Mouse (Mus musculus) gastrocnemius, adult 2 months (tissue): ENCODE measurements around the gene Vps16. TPM values are rescaled to one million over a fixed set of nuclear protein-coding genes. Genes with fewer than 3 reads are reported as not detected.

Source experiments
- DNase-seq: peaks from one replicate; pipeline ENCODE4 v3.0.0; 2022
- H3K27ac ChIP-seq: fragments of 200-600 bp; 2 replicates; pipeline ENCODE4 v1.8.1; 2022; ENCODE audit warnings: mild to moderate bottlenecking
- H3K4me3 ChIP-seq: fragments of 200-600 bp; 2 replicates; pipeline ENCODE4 v1.8.1; 2022; ENCODE audit warnings: mild to moderate bottlenecking, moderate library complexity
- CTCF ChIP-seq: fragments of 200-600 bp; IDR thresholded peaks from 2 replicates; pipeline ENCODE4 v1.8.1; 2022; ENCODE audit warnings: antibody characterized with exemption, mild to moderate bottlenecking, moderate library complexity
- intact Hi-C: fragments of 180-260 bp; cut with DNase I; formaldehyde crosslinking; loops from one replicate; pipeline ENCODE4 v1.15.1; 2025
- total RNA-seq, 2 experiments: library from RNA; stranded (reverse); gene quantifications; 2 replicates each; pipeline ENCODE4 v1.2.3; 2021

The Vps16 gene
- total RNA-seq, 2 experiments from 2014 or later, result 15.7 to 19.1 TPM

DNA sequence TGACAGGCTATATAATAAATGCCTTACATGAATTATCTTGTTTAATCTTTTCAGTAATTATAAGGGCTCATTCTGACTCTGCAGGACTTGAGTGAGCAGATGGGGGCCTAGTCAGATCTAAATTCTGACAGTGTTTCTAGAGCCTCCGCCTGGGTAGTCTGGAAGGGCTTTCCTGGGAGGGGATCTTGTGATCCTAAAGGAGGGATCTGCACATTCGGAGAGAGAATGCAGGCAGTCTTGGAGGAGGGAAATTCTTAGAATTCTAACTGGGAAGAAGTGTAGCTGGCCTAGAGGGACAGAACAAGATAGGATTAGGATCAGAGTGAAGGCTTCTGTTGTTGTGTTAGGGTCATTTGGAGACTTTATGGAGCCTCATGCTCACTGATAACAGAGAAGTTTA lies 28.1 kb downstream of the Vps16 start:
- no peak overlapping the region for H3K27ac ChIP-seq
- DNase-seq, result no peak
- TF ChIP-seq CTCF, result no peak
- no peak overlapping the region for H3K4me3 ChIP-seq
- intact Hi-C loops, result no loop called here

DNA sequence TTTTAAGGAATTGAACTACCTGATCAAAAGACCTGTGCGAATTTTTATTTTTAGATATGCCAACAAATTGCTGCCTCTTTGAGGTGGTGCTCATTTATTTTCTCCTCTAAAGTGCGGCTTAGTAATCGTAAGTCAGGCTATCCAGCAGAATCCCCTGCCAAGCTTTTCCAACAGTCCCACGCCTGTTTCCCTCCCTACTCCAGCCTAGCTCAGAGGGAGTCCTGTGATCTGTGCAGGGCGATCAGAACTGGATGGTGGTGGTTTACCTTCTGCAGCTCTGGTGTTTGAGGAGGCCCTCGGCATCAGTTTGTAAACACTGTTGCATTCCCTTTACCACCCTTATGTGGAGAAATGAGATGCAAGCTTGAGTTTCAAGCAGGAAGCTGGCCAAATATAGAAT lies 29.3 kb downstream of the Vps16 start:
- no peak for TF ChIP-seq CTCF
- peak overlapping the region; percentile 6; the same call in 1 of the 2 replicates for H3K27ac ChIP-seq
- intact Hi-C loops, result no loop called here
- H3K4me3 ChIP-seq, result no peak overlapping the region
- DNase-seq, result no peak

DNA sequence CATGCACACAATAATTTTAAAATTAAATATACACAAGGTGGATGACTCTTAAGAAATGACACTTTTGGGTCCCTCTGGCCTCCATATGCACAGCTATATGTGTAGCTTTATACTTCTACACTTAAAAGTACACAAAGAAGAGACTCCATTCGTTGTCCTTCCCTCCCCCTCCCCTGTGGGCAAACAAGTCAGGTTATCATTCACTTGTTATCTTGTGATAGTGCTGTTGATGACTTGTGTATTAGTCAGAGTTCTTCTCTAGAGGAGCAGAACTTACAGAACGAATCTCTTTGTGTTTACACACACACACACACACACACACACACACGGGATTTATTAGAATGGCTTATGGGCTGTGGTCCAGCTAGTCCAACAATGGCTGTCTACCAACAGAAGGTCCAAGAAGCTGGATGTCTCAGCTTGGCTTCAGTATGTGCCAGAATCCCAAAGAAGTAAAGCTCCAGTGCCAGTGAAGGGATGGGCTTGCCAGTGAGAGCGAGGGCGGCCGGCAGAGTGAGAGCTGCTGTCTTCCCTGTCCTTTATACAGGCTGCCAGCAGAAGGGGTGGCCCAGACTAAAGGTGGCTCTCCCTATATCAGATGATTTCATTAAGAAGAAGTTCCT lies 30.7 kb downstream of the Vps16 start:
- DNase-seq, result no peak
- intact Hi-C loops, result no loop called here
- no peak overlapping the region for H3K27ac ChIP-seq
- TF ChIP-seq CTCF, result no peak
- no peak overlapping the region for H3K4me3 ChIP-seq

DNA sequence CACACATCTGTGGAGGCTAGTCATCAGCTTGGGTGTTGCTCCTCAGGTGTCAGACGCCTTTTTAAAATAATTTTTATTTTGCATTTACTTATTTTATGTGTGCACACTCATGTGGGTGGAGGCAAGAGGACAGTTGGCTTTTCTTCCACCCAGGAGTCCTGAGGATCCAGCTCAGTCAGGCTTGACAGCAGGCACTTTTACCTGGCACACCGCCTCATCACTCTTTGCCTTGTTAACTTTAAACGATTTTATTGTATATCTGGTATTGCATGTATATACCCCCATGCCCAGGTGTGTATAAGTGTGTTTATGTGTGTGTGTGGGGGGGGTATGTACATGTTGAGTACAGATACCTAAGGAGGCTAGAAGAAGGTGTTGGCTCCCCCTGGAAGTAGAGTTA lies 33.7 kb downstream of the Vps16 start:
- no peak for TF ChIP-seq CTCF
- H3K27ac ChIP-seq, result no peak overlapping the region
- H3K4me3 ChIP-seq, result no peak overlapping the region
- intact Hi-C loops, result no loop called here
- DNase-seq, result no peak

DNA sequence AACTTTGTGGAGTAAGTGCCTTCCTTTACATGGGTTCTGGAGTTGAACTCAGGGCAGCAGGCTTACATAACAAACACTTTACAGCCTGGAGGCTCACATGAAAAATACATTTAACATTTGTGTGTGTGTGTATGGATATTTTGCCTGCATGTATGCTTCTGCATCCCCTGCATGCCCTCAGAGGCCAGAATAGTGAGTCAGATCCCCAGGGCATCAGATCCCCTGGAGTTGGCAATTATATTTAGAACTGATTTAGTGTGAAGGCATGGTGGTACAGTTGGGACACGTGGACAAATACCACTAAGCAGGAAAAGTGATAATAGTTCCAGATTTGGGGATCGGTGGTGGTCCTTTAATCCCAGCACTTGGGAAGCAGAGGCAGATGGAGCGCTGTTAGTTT lies 35.4 kb downstream of the Vps16 start:
- no peak for DNase-seq
- intact Hi-C loops, result no loop called here
- TF ChIP-seq CTCF, result no peak
- Histone ChIP-seq H3K4me3 (no peak overlapping the region), H3K27ac (no peak overlapping the region)

DNA sequence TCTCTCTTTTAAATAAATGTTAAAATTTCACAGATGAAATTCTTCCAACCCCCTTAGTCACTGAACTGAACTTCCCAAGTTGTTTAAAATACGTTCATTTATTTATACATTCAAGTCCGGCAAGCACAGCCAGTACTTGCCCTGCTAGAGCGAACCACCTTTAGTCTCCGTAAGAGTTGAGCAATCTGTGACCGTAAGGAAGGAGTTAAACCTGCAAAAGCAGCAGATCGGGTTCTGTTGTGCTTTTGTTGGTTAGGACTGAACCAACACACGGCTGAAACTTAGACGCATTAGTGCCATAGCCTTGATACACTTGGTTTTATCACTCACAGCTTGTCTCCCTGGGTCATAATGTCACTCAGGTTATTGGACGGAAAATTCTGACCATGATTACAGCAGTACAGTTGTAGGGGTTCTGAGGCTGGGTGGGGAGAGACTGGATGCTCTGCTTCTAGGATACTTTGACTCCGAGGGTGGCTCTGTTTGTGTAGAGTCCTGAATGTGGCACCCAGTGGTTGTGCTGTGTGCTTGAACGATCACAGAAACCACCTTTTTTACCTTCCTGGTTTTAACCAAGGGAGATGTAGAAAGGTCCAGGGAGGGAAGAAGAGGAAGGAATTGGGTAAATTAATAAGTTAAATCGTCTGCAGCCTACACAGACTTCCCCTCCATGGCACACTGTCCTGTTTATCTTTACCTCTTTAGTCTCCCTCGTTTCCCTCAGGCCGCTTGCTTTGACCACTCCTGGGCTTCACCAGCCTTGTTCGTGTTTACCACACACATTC lies 37.3 kb downstream of the Vps16 start:
- H3K27ac ChIP-seq, result no peak overlapping the region
- intact Hi-C loops, result no loop called here
- no peak for TF ChIP-seq CTCF
- no peak overlapping the region for H3K4me3 ChIP-seq
- DNase-seq, result no peak

DNA sequence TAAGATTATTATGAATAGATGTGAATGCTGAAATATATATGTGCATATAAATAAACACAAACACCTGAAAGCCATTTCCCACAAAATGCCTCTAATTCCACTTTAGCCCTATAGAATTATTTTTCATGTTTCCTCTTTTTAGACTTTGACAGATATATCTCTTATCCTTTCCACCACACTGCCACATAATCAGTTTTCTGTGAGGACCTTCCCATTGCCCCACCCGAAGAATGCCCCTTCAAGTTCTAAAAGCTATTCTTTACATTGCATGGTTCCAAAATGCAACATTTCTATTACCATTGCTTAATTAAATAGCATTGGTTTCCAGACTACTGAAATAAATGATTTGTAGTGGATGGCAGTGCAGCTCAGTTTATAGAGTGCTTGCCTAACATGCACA lies 42.3 kb downstream of the Vps16 start:
- no peak for DNase-seq
- intact Hi-C loops, result no loop called here
- H3K27ac ChIP-seq, result no peak overlapping the region
- TF ChIP-seq CTCF, result no peak
- H3K4me3 ChIP-seq, result no peak overlapping the region

DNA sequence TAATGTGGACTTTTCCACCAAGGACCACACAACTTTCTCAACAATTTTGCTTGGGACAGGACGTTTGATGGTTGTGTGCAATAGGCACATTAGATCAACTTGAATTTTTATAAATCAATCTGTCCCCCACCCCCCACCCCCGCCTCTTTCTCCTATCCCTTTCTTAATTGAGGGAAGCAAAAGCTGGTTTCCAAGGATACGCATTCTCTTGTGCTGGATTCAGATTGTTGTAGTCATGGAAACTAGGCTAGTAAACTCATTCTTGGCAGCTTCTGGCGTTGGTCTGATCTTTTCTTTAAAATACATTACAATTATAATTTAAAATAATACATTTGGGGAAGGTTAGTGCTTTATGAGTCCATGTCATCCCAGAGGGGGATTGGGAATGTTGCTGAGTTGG lies 45.2 kb downstream of the Vps16 start:
- intact Hi-C loops, result no loop called here
- no peak for TF ChIP-seq CTCF
- Histone ChIP-seq H3K4me3 (no peak overlapping the region), H3K27ac (no peak overlapping the region)
- no peak for DNase-seq

DNA sequence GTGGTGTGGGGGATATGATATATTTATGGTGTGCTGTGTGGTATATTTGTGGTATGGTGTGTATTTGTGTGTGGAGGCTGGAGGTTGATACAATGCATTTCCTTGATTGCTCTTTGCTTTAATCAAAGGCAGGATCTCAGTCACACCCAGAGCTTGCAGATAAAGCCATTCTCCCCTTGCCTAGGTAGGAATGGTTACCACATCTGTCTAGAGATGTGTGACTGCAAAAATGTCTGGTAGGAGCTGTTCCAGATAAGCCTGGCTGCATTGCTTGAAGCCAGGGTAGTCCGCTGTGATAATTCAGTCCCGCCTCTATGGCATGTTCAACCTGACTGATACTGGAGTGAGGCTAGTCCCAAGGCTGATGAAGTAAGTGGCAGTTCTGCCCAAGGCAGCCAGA lies 45.8 kb downstream of the Vps16 start:
- TF ChIP-seq CTCF, result no peak
- intact Hi-C loops, result no loop called here

DNA sequence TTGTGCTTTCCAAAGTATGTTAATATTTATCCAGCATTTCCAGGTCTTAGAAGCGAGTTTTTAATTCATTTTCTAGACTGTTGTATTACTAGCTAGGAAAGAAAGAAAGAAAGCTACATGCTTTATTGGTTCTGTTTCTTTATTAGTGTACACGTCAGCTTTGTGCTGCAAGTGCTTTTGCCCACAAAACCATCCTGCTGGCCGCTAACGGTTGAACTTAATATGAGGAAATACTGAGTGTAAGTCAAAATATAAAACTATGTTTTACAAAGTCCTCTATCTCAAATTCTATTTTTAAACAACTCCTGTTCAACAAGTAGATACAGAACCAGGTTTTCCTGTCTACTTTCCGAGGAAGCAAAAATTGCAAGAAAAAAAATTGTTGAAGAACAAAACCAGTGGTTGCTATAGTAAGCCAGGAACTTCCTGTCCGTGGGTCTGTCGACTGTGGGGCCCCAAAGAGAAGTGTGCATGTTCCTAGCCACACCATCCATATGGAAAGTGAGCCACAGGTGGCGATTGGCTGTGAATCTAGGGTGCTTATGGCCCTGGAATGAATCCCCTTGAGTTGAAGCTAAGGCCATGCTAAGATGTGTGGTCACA lies 48.9 kb downstream of the Vps16 start:
- no peak overlapping the region for H3K4me3 ChIP-seq
- intact Hi-C loops, result no loop called here
- TF ChIP-seq CTCF, result no peak
- DNase-seq, result no peak
- H3K27ac ChIP-seq, result no peak overlapping the region

More for the DNA sequence above, 45.8 kb downstream of the Vps16 start:
- no peak overlapping the region for H3K27ac ChIP-seq
- no peak overlapping the region for H3K4me3 ChIP-seq
- DNase-seq, result no peak

DNA sequence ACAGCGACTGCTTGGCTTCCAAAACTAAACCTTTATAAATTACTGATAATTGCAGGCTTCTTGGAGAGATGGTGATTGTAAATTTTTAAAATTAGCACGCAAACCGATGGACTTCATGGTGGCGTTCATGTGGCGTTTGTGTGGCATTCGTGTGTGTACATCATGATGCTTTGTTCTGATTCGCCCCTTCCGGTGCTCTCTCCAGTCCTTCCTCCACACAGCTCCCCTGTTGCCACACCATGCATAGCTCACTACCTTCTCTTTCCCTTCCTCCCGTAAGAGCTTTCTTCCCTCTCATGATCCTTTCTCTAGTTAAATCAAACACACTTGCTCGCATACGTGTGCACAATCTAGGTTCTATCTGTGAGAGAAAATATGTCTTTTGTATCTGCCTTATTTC lies 51.6 kb downstream of the Vps16 start:
- Histone ChIP-seq H3K27ac (no peak overlapping the region), H3K4me3 (no peak overlapping the region)
- TF ChIP-seq CTCF, result no peak
- intact Hi-C loops, result no loop called here
- no peak for DNase-seq

DNA sequence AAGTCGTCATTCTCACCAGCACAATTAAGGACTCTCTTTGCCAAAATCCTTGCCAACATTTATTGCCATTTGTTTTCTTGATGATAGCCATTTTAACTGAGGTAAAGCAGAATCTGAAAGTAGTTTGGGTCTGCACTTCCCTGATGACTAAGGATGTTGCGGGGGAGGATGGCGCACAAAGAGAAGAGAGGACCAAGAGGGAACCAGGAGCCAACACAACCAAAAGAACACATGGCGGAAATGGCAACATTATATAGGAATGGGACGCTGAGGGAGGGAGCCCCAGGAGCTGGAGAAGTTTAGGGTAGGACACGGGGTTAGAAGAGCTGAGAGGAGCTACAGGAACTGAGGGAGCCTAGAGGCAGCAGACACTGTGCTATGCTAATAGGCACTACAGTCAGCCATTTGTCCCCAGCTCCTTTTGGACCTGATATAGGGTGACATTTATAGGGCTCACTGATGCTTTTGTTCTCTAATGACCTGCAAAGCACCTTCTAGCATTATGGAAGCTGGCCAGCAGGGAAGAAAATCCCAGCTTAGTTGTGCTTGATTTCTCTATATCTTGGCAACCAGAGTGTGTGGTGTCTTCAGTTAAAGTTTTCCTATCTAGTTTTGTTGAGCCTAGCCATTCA lies 52.6 kb downstream of the Vps16 start:
- intact Hi-C loops, result no loop called here
- DNase-seq, result no peak
- peak overlapping the region; percentile 32 for H3K4me3 ChIP-seq
- TF ChIP-seq CTCF, result no peak
- peak overlapping the region; percentile 35 for H3K27ac ChIP-seq

DNA sequence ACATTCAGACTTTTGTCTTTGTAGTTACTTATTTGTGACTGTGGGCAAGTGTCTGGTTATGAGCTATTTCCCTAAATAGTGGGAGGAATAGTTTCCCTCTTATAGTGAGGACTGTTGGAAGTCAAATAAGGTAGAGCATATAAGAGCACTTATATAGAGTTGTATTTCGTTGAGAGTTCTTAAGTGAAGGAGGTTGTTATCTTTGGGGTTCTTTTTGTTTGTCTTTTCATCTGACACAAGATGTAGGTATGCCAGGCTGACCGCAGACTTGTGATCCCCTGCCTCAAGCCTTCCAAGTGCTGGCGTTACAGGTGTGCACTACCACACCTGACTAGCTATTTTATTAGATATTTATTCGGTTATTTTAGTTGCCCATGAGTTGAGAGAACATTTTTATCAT lies 58.0 kb downstream of the Vps16 start:
- H3K27ac ChIP-seq, result no peak overlapping the region
- no peak for TF ChIP-seq CTCF
- no peak for DNase-seq
- intact Hi-C loops, result no loop called here
- no peak overlapping the region for H3K4me3 ChIP-seq
